Mouse (Mus musculus): Measurements from ENCODE around the gene Gm28308. TPM values are rescaled to one million over a fixed set of nuclear protein-coding genes. Genes with fewer than 3 reads are reported as not detected.

The Gm28308 gene
- total and polyA plus RNA-seq, 3 experiments = not detected

DNA sequence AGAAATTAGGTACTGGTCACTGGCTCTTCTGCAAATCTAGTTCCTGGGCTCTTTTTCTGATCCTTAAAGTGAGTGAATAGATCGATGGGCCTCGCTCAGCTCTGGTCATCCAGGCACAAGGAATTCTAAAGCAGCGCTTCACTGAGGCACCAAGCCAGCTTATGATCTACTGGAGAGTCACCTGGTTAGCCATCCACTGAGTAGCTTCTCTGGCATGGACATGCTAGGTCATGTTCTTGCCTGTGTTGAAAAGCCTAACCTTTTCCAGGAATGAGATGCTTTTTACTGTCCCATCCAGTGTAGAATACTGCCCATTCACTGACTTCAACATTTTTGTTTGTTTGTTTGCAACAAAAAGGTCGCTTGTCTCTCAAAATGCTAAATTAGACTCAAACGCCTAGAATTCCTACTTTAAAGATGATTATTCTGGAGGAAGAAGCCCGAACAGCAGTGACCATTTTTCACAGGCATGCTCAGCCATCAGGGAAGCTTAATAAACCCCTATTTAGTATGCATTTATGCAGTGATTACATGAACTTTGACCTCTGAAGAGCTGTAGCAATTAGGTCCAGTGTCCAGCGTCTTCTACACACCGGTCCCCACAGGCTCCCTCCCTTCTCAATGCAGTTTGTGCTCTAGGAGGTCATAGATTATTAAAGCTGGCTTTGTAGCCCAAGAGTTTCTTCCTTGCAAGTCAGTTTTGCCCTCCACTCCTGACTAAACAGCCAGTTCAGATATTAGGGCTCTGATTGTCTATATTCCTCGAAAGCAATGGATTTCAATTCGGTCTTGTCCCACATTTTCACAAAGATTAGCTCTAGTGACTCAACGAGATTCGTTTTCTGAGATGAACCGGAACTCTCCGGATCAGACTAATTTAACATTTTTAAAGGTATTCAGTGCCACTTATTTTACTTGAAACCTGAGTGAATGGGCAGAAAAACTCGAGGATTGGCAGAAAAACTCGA is 60.6 kb downstream of the Gm28308 start:
- Histone ChIP-seq H3K4me1 (ENCODE audit: control insufficient read depth in 1 of 2, insufficient read depth in 2 of 2, low read length in 2 of 2) (no peaks in the 10 kb centered on the region), H3K9ac (ENCODE audit: control insufficient read depth, low read depth, low read length, poor library complexity, severe bottlenecking) (no peak overlapping the region), H3K27me3 (ENCODE audit: control insufficient read depth in 1 of 2, insufficient read depth in 2 of 2, low read length in 2 of 2) (peaks cover 0 to 4% of the 10 kb centered on the region in 2 experiments; a peak in 2 of 4 replicates), H3K4me3 (ENCODE audit: control insufficient read depth in 1 of 2, insufficient read depth in 1 of 2, low read depth in 2 of 2, low read length in 2 of 2) (no peak overlapping the region), H3K9me3 (replicated peaks; ENCODE audit: insufficient read depth, low read length) (no peaks in the 10 kb centered on the region), H3K79me2 (ENCODE audit: control insufficient read depth, insufficient read depth, low read length, poor library complexity) (no peaks in the 10 kb centered on the region), H3K27ac (ENCODE audit: control insufficient read depth, low read depth, low read length) (no peak overlapping the region), H3K36me3 (ENCODE audit: control insufficient read depth in 1 of 2, insufficient read depth in 2 of 2, low read length in 2 of 2) (no peaks in the 10 kb centered on the region)
- no peak for DNase-seq (ENCODE audit: low read depth, low spot score)
- TF ChIP-seq MAZ (IDR thresholded peaks at IDR 0.05; ENCODE audit: low read depth, low read length) = no peak
- TF ChIP-seq JUND (IDR thresholded peaks at IDR 0.05; ENCODE audit: low read depth, low read length) = no peak
- TF ChIP-seq GATA1 (IDR thresholded peaks at IDR 0.05; ENCODE audit: low read depth, low read length) = no peak
- no peak for TF ChIP-seq ZKSCAN1 (IDR thresholded peaks at IDR 0.05; ENCODE audit: low read depth, low read length)
- no peak for TF ChIP-seq TBP (IDR thresholded peaks at IDR 0.05; ENCODE audit: low read depth, low read length)
- TF ChIP-seq GABPA (IDR thresholded peaks at IDR 0.05; ENCODE audit: low read depth, low read length) = no peak

DNA sequence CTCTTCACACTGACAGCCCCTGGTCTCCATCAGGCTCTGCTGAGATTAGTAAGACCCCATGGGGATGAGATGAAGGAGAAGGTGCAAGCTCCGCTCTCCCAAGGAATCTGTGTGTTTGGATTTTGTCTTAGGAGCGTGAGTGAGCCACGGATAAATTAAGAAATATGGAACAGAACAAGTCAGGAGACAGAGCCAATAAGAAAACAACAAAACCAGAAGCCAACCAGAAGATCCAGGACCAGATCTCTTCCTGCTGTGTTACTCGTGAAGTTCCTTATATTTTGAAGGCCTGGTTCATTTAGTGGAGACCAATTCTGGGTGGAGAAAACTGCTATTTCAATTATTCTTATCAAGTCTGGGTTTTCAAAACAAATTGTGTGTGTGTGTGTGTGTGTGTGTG is 61.6 kb downstream of the Gm28308 start:
- TF ChIP-seq MAX (IDR thresholded peaks at IDR 0.05; ENCODE audit: low read length) (no peak), SIN3A (IDR thresholded peaks at IDR 0.05; ENCODE audit: low read length) (no peak), GABPA (IDR thresholded peaks at IDR 0.05; ENCODE audit: low read depth, low read length) (no peak), MEF2A (IDR thresholded peaks at IDR 0.05; ENCODE audit: extremely low read depth, insufficient replicate concordance, low read depth, low read length, poor library complexity, severe bottlenecking) (no peak), MYB (IDR thresholded peaks at IDR 0.05; ENCODE audit: low read depth, low read length) (no peak), MAZ (IDR thresholded peaks at IDR 0.05; ENCODE audit: low read depth, low read length) (no peak), TCF12 (IDR thresholded peaks at IDR 0.05; ENCODE audit: low read depth, low read length) (no peak)
- no peaks in the 10 kb centered on the region for H3K4me1 ChIP-seq (ENCODE audit: control insufficient read depth in 1 of 2, insufficient read depth in 2 of 2, low read length in 2 of 2)
- no peak overlapping the region for H3K4me3 ChIP-seq (ENCODE audit: control insufficient read depth in 1 of 2, insufficient read depth in 1 of 2, low read depth in 2 of 2, low read length in 2 of 2)
- H3K79me2 ChIP-seq (ENCODE audit: control insufficient read depth, insufficient read depth, low read length, poor library complexity) = no peaks in the 10 kb centered on the region
- no peaks in the 10 kb centered on the region for H3K36me3 ChIP-seq (ENCODE audit: control insufficient read depth in 1 of 2, insufficient read depth in 2 of 2, low read length in 2 of 2)
- no peaks in the 10 kb centered on the region for H3K9me3 ChIP-seq (replicated peaks; ENCODE audit: insufficient read depth, low read length)
- peaks cover 0 to 4% of the 10 kb centered on the region in 2 experiments; a peak in 2 of 4 replicates for H3K27me3 ChIP-seq (ENCODE audit: control insufficient read depth in 1 of 2, insufficient read depth in 2 of 2, low read length in 2 of 2)
- no peak overlapping the region for H3K9ac ChIP-seq (ENCODE audit: control insufficient read depth, low read depth, low read length, poor library complexity, severe bottlenecking)
- no peak for DNase-seq (ENCODE audit: low read depth, low spot score)
- H3K27ac ChIP-seq (ENCODE audit: control insufficient read depth, low read depth, low read length) = no peak overlapping the region

DNA sequence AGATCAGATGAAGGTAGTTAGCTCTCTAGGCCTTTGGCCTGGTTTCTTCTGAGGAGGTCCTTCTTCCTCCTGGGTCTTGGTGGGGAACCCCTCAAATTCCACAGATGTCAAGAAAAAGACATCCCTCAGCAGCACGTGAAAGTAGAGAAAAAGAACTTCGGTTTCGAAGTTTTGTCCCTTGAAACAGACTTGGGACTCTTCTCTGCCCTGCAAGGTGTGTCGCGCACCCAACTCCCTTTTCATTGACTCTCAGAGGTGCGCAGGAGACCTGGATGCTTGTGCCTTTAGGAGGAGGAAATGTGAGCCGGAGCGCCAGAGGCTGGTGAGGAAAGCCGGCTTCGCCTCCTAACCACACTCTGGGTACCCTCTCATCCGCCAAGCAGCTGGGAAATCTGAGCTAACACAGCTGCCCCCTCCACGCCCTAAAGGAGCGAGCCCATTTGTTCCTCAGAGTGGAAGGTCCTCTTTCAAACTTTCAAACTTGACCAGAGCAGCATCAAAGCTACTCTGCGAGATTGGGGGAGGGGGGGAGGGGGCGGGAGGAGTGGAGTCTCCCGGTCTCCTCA is 62.7 kb downstream of the Gm28308 start:
- Histone ChIP-seq H3K79me2 (ENCODE audit: control insufficient read depth, insufficient read depth, low read length, poor library complexity) (no peaks in the 10 kb centered on the region), H3K27ac (ENCODE audit: control insufficient read depth, low read depth, low read length) (no peak overlapping the region), H3K36me3 (ENCODE audit: control insufficient read depth in 1 of 2, insufficient read depth in 2 of 2, low read length in 2 of 2) (no peaks in the 10 kb centered on the region), H3K9me3 (replicated peaks; ENCODE audit: insufficient read depth, low read length) (no peaks in the 10 kb centered on the region), H3K9ac (ENCODE audit: control insufficient read depth, low read depth, low read length, poor library complexity, severe bottlenecking) (no peak overlapping the region), H3K4me3 (ENCODE audit: control insufficient read depth in 1 of 2, insufficient read depth in 1 of 2, low read depth in 2 of 2, low read length in 2 of 2) (no peak overlapping the region), H3K27me3 (ENCODE audit: control insufficient read depth in 1 of 2, insufficient read depth in 2 of 2, low read length in 2 of 2) (peaks cover 0 to 4% of the 10 kb centered on the region in 2 experiments; a peak in 2 of 4 replicates), H3K4me1 (ENCODE audit: control insufficient read depth in 1 of 2, insufficient read depth in 2 of 2, low read length in 2 of 2) (no peaks in the 10 kb centered on the region)
- no peak for TF ChIP-seq TCF12 (IDR thresholded peaks at IDR 0.05; ENCODE audit: low read depth, low read length)
- TF ChIP-seq SMC3 (IDR thresholded peaks at IDR 0.05; ENCODE audit: low read depth, low read length) = no peak
- no peak for TF ChIP-seq CHD1 (IDR thresholded peaks at IDR 0.05; ENCODE audit: low read depth, low read length)
- TF ChIP-seq TBP (IDR thresholded peaks at IDR 0.05; ENCODE audit: low read depth, low read length) = no peak
- no peak for TF ChIP-seq ELF1 (IDR thresholded peaks at IDR 0.05; ENCODE audit: low read depth, low read length)
- TF ChIP-seq EP300 (IDR thresholded peaks at IDR 0.05; ENCODE audit: low read depth in 1 of 2, low read length in 2 of 2) = no peak
- TF ChIP-seq USF2 (IDR thresholded peaks at IDR 0.05; ENCODE audit: borderline replicate concordance in 1 of 2, insufficient read depth in 1 of 2, low read depth in 1 of 2, low read length in 2 of 2) = no peak
- TF ChIP-seq CTCF (IDR thresholded peaks at IDR 0.05 in 2 of 3, conservative IDR thresholded peaks at IDR 0.05 in 1 of 3; ENCODE audit: control insufficient read depth in 1 of 3, insufficient read depth in 1 of 3, low read depth in 2 of 3, low read length in 3 of 3, poor library complexity in 1 of 3, severe bottlenecking in 1 of 3) = no peak
- no peak for DNase-seq (ENCODE audit: low read depth, low spot score)
